Mouse (Mus musculus) cerebellum, adult 11-12 months (tissue): ENCODE data around the gene Pax2.

Source experiments
- DNase-seq: peaks from one replicate; pipeline ENCODE4 v3.0.0; 2022

Gene Pax2

GRCm38 (mm10) chr19:44749061-44749990, 6.5 kb upstream of the Pax2 start:
- DNase-seq, result no peak

GRCm38 (mm10) chr19:44750051-44751041, 5.5 kb upstream of the Pax2 start:
- no peak for DNase-seq

GRCm38 (mm10) chr19:44751042-44751441, 4.8 kb upstream of the Pax2 start:
- DNase-seq, result no peak

- DNase-seq, result no peak
Measured at GRCm38 (mm10) chr19:44751551-44751950, 4.3 kb upstream of the Pax2 start.

- DNase-seq, result no peak
Measured at GRCm38 (mm10) chr19:44752056-44752940, 3.5 kb upstream of the Pax2 start.

- DNase-seq, result no peak
Measured at GRCm38 (mm10) chr19:44753361-44753760, 2.5 kb upstream of the Pax2 start.

GRCm38 (mm10) chr19:44754461-44755377, 1.1 kb upstream of the Pax2 start:
- DNase-seq, result no peak

GRCm38 (mm10) chr19:44755378-44755692, 510 bp upstream of the Pax2 start:
- no peak for DNase-seq

- DNase-seq, result no peak
Measured at GRCm38 (mm10) chr19:44756421-44757230, 781 bp downstream of the Pax2 start.

GRCm38 (mm10) chr19:44757231-44757871, 1.5 kb downstream of the Pax2 start:
- no peak for DNase-seq

GRCm38 (mm10) chr19:44758846-44759245, 3.0 kb downstream of the Pax2 start:
- no peak for DNase-seq

GRCm38 (mm10) chr19:44759531-44760118, 3.8 kb downstream of the Pax2 start:
- DNase-seq, result no peak

- no peak for DNase-seq
Measured at GRCm38 (mm10) chr19:44760259-44761131, 4.7 kb downstream of the Pax2 start.

GRCm38 (mm10) chr19:44762121-44762621, 6.3 kb downstream of the Pax2 start:
- no peak for DNase-seq

GRCm38 (mm10) chr19:44770268-44771050, 14.6 kb downstream of the Pax2 start:
- DNase-seq, result no peak

- DNase-seq, result no peak
Measured at GRCm38 (mm10) chr19:44771499-44771898, 15.7 kb downstream of the Pax2 start.

GRCm38 (mm10) chr19:44781987-44782386, 26.1 kb downstream of the Pax2 start:
- DNase-seq, result no peak

- no peak for DNase-seq
Measured at GRCm38 (mm10) chr19:44784391-44784790, 28.5 kb downstream of the Pax2 start.
